Mouse (Mus musculus) forebrain, embryonic 16.5 days (tissue): ENCODE measurements at regions not wholly inside any gene's neighbourhood (a gene's known extent, or its start where the extent isn't known, plus 50 kb on each side); places are given as distances from the start of the nearest gene placed in this dataset.
A peak's percentile ranks its signal among the peaks of the same experiment; 100 is the strongest.

Source experiments
- ATAC-seq: fragments of 200-750 bp; cut with Nextera tagmentation; 2 replicates; pipeline ENCODE4 v1.8.0; 2017; ENCODE audit warnings: mild to moderate bottlenecking, moderate library complexity
- H3K27ac ChIP-seq: fragments of 300-500 bp; sonication (generic); 2 replicates; pipeline ENCODE4 v1.5.1; 2014; ENCODE audit warnings: low read length, control low read depth
- H3K27me3 ChIP-seq: fragments of 300-500 bp; sonication (generic); replicated peaks from 2 replicates; pipeline ENCODE4 v1.6.1; 2014; ENCODE audit warnings: low read length; ENCODE audit not compliant: control insufficient read depth, insufficient read depth
- H3K36me3 ChIP-seq: fragments of 300-500 bp; sonication (generic); 2 replicates; pipeline ENCODE4 v1.6.1; 2014; ENCODE audit not compliant: control insufficient read depth, insufficient read depth
- H3K4me1 ChIP-seq: fragments of 300-500 bp; sonication (generic); replicated peaks from 2 replicates; pipeline ENCODE4 v1.6.1; 2014; ENCODE audit warnings: low read length; ENCODE audit not compliant: control insufficient read depth, insufficient read depth
- H3K4me2 ChIP-seq: fragments of 300-500 bp; sonication (generic); 2 replicates; pipeline ENCODE4 v1.6.1; 2014; ENCODE audit warnings: mild to moderate bottlenecking, low read length, control low read depth
- H3K4me3 ChIP-seq: fragments of 300-500 bp; sonication (generic); replicated peaks from 2 replicates; pipeline ENCODE4 v1.5.1; 2014; ENCODE audit warnings: mild to moderate bottlenecking, low read length, control low read depth
- H3K9ac ChIP-seq: fragments of 300-500 bp; sonication (generic); replicated peaks from 2 replicates; pipeline ENCODE4 v1.6.1; 2014; ENCODE audit warnings: low read depth, low read length, control low read depth
- H3K9me3 ChIP-seq: fragments of 300-500 bp; sonication (generic); 2 replicates; pipeline ENCODE4 v1.6.1; 2016; ENCODE audit warnings: low read length; ENCODE audit not compliant: control insufficient read depth
- WGBS: fragments of 180-500 bp; shearing (Covaris S2); extraction: QIAGEN DNeasy Blood & Tissue Kit; methylation state at CpG from one replicate; pipeline ENCODE4 v1.1.7; 2014; 5-methylcytosine and 5-hydroxymethylcytosine counted together

DNA sequence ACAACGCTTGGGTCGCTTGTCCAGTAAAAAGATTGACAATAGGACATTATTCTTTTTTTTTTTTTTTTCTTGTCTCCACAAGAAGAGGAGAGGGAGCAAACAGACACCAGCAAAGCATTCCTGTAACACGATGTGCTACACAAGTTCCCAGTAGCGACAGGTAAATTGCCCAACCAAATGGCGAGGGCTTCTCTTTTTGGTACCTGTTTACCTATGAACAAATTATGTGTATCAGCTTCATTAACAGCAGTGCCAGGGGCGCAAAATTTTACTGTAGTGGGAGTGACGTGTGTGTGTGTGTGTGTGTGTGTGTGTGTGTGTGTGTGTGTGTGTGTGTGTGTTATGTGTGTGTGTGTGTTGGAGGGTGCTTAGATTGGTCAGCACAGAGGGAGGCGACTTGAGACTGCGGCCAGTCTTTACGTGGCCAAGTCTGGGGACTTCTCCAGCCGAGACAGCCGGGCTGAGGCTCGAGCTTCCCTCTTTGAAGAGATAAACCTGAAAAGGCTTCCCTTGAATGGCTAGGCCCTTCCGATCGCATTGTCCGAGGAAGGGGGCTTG, 226.4 kb downstream of the Mef2c start:
- Histone ChIP-seq H3K4me2 (peak overlapping the region; percentile 80), H3K36me3 (no peaks in the 10 kb centered on the region), H3K9ac (peak overlapping the region; percentile 100), H3K4me3 (peak overlapping the region; percentile 74), H3K27ac (peak overlapping the region; percentile 100), H3K27me3 (no peaks in the 10 kb centered on the region), H3K4me1 (no peaks in the 10 kb centered on the region), H3K9me3 (no peaks in the 10 kb centered on the region)
- no peak for ATAC-seq
- WGBS: under 1% methylated on average over 16 of the region's 16 CpGs

DNA sequence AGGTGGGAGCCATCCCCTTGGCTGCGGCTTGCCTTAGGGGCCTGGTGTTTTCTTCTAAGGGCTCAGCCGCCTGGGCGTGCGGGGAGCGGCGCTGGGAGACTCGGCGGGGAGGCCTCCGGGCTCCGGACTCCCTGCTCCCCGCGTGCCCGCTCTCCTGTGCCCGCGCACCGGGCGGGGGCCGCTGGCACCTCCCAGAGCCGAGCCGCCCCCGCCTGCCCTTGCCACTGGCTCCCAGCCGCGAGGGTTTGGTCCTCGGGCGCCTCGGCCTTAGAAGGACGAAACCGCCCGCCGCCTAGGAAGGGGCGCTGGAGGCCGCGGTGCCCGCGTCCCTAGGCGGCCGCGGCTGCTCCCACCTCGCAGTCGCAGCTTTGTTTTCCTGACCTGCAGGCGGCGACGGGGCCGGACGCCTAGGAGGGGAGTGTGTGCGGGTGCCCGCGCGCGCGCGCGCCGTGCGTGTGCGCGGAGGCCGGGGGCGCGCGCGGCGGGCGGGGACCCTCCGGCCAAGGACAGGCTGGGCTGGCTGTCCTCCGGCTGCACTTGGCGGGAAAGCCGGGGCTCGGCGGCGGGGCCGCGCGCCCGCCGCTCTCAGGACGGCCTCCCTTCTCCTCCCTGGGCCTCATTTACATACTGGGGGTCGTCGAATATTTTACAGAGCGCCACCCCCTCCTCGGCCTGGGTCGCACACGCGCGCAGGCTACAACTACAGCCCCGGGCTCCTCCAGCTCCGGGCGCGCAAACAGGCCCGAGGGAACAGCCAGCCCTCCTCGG, 227.1 kb downstream of the Mef2c start:
- no peaks in the 10 kb centered on the region for H3K4me1 ChIP-seq
- H3K9me3 ChIP-seq: no peaks in the 10 kb centered on the region
- WGBS: under 1% methylated on average over 50 of the region's 91 CpGs
- peak overlapping the region; percentile 100 for H3K27ac ChIP-seq
- peak; percentile 58 for ATAC-seq
- H3K4me2 ChIP-seq: peak overlapping the region; percentile 80
- H3K27me3 ChIP-seq: no peaks in the 10 kb centered on the region
- peak overlapping the region; percentile 74 for H3K4me3 ChIP-seq
- H3K9ac ChIP-seq: peak overlapping the region; percentile 100
- no peaks in the 10 kb centered on the region for H3K36me3 ChIP-seq

DNA sequence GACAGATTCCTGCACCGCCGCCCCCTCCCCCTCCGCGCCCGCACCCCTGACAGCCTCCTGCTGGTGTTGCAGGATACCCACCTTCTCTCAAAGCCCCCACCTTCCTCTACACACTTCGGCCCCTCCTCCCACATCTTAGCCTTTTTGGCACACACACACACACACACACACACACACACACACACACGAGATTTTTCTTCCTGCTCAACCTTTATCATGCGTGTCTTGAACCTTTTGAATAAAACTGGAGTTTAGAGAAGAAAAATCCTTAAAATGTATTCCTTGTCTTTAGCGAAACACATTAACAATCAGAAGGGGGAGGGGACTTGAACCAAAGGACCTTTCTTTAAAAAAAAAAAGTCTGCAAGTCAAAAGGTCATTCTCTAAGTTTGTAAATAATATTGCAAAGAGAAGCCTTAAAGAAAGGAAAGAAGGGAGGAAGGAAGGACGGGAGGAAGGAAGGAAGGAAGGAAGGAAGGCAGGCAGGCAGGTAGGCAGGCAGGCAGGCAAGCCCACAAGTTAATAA, 227.7 kb downstream of the Mef2c start:
- H3K27me3 ChIP-seq: no peaks in the 10 kb centered on the region
- H3K9me3 ChIP-seq: no peaks in the 10 kb centered on the region
- WGBS: 0% methylated on average over 6 of the region's 10 CpGs
- peak overlapping the region; percentile 100 for H3K27ac ChIP-seq
- H3K36me3 ChIP-seq: no peaks in the 10 kb centered on the region
- no peak for ATAC-seq
- H3K4me2 ChIP-seq: peak overlapping the region; percentile 80
- peak overlapping the region; percentile 74 for H3K4me3 ChIP-seq
- H3K4me1 ChIP-seq: no peaks in the 10 kb centered on the region
- peak overlapping the region; percentile 100 for H3K9ac ChIP-seq

DNA sequence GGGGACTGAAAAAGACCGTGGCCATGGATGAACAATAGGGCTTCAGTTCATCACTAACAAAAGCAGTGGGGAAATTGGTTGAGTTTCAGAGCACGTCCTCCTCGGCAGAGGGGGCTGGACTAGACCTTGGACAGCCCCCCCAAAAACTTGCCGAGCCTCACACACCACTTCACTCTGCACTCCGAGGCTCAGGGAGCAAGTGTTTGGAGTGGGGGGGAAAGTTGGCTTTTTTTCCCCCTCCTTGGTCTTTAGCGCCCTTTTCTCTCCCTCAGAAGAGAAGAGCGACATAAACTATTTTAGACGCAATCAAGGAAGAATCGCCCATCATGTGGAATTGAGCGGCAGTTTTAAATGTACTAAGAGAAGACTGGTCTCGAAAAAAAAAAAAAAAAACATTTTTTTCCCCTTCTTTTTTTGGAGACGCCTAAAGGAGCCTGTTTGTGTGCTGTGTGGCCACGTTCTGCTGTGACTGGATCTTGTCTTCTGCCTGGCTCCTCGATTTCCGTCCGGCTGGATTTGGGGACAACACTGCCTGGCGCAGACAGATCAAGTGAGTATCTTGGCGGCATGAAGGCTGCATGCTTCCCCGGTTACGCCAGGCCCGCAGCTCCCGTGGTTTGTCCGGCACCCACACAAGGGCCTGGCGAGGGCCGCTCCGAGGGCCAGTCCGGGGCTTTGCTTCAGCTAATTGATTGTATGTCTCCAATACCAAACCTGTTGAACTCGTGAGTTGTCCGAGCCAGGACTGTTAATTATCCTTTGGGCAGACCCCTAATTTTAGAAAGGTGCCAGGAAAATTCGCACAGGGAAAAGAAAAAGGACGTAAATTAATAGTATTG, 228.7 kb downstream of the Mef2c start:
- H3K27ac ChIP-seq: peak overlapping the region; percentile 100
- peak overlapping the region; percentile 100 for H3K9ac ChIP-seq
- peak overlapping the region; percentile 74 for H3K4me3 ChIP-seq
- H3K4me1 ChIP-seq: no peaks in the 10 kb centered on the region
- H3K27me3 ChIP-seq: no peaks in the 10 kb centered on the region
- peak; percentile 33 for ATAC-seq
- peak overlapping the region; percentile 80 for H3K4me2 ChIP-seq
- no peaks in the 10 kb centered on the region for H3K36me3 ChIP-seq
- under 1% methylated on average over 31 of the region's 31 CpGs for WGBS
- H3K9me3 ChIP-seq: no peaks in the 10 kb centered on the region

DNA sequence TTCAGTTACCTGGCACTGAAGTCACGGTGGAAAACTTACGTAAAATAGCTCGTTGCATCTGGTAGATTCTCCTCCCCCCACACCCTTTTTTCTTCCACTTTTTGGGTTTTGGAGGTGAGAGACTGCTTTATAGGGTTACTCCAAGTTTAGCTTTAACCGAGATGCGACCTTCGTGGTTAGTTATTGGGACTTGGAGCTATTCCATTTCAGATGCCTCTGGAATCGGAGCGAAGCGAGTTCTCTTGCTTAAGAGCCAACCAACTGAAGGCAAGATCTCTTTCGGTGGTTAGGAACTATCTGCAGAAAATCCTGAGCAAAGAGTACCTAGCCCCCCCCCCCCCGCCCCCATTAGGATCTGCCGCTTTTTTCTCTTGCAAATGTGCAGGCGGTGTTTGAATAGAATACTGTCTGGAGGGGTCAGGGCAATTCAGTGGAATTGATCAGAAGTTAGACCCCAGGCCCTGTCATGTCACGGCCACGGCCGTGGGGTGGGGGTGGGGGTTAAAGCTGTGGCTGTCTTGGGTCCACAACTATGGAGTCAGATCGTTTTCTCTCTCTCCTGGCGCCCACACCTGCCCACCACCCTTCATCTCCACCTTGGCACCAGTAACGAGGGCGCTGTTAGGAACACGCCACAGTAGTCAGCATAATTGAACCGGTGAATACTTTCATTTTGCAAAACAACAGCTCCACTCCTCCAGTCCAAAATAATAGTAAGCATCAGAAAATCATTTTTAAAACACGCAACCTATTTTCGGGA, 229.6 kb downstream of the Mef2c start:
- 0 out of 2 replicates have a peak, but pooled peaks cover 2% of the 10 kb centered on the region for H3K36me3 ChIP-seq
- no peak for ATAC-seq
- under 1% methylated on average over 24 of the region's 24 CpGs for WGBS

DNA sequence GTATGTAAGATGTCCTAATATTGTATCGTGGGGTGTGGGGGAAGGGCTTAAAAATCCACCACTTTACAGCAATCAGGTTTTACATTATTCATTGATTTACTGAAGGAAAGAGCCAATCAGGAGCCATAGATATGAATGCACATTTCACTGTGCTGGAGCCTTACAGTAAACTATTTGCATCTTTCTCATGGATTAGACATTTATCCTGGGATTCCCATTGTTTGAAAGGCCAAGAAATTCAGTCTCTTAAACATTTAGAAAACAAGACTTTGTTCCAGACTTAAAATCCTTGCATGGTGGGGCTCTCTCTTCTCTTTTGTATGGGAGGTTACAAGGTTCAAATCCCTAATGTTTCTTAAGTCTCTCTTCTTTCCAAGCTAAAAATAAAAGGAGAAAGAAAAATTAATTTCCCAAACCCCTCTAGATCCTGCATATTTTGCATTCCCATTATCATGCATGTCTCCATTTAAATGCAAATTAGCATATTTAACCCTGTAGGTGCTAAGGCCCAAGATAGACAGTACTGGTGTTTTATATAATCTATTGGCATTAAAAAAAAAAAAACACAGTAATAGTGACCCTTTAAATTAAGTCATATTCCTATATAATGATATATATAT, 230.3 kb downstream of the Mef2c start:
- peak overlapping the region; percentile 100 for H3K9ac ChIP-seq
- peak overlapping the region; percentile 74 for H3K4me3 ChIP-seq
- H3K36me3 ChIP-seq: 0 out of 2 replicates have a peak, but pooled peaks cover 6% of the 10 kb centered on the region
- no peaks in the 10 kb centered on the region for H3K4me1 ChIP-seq
- H3K27ac ChIP-seq: peak overlapping the region; percentile 100
- ATAC-seq: no peak
- no peaks in the 10 kb centered on the region for H3K27me3 ChIP-seq
- 0% methylated on average over 1 of the region's 1 CpGs for WGBS
- H3K4me2 ChIP-seq: peak overlapping the region; percentile 80
- no peaks in the 10 kb centered on the region for H3K9me3 ChIP-seq

More for the DNA sequence above, 229.6 kb downstream of the Mef2c start:
- H3K9ac ChIP-seq: peak overlapping the region; percentile 100
- H3K27me3 ChIP-seq: no peaks in the 10 kb centered on the region
- peak overlapping the region; percentile 74 for H3K4me3 ChIP-seq
- H3K27ac ChIP-seq: peak overlapping the region; percentile 100
- peak overlapping the region; percentile 80 for H3K4me2 ChIP-seq
- no peaks in the 10 kb centered on the region for H3K9me3 ChIP-seq
- H3K4me1 ChIP-seq: no peaks in the 10 kb centered on the region

DNA sequence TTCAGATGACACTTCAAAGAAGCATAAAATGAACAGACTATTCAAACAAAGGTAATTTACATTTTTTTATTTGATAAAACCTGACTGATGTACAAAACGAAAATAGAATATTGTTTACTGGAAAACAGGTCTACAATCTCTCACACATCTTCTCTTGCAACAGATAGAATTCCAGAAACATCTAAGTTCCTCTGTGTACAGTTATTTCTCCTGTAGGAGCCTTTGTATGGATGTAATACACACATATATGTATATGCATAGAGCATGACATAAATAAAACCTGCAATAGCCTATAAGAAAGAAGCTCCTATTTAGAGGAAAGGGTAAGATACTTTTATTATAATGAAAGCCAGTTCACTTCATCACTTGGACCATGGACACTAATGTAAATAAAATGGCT, 230.8 kb downstream of the Mef2c start:
- ATAC-seq: no peak
- H3K4me2 ChIP-seq: no peak overlapping the region
- H3K4me3 ChIP-seq: no peak overlapping the region
- no peaks in the 10 kb centered on the region for H3K27me3 ChIP-seq
- 2% methylated on average over 1 of the region's 1 CpGs for WGBS
- no peaks in the 10 kb centered on the region for H3K9me3 ChIP-seq
- 0 out of 2 replicates have a peak, but pooled peaks cover 6% of the 10 kb centered on the region for H3K36me3 ChIP-seq
- no peak overlapping the region for H3K9ac ChIP-seq
- H3K4me1 ChIP-seq: no peaks in the 10 kb centered on the region
- no peak overlapping the region for H3K27ac ChIP-seq

DNA sequence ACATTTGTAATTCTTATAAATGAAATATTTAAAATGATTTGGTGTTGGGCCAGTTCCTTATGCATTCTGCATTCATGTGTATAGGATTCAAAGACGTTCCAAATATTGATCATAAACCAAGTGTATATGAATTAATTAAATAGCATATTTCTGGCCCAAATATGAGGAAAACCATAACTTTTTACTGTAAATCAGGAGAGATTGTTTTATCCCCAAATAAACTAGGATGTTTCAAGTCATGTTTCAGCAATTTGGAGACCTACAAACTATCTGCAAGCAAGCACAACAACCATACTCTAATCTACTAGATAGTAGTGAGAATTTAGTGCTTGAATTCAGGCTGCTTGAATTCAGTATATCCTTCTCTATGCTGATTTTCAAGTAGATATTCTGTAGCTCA, 231.3 kb downstream of the Mef2c start:
- WGBS: 10% methylated on average over 1 of the region's 1 CpGs
- Histone ChIP-seq H3K4me1 (no peaks in the 10 kb centered on the region), H3K9me3 (no peaks in the 10 kb centered on the region), H3K4me3 (peak overlapping the region; percentile 36), H3K36me3 (0 out of 2 replicates have a peak, but pooled peaks cover 6% of the 10 kb centered on the region), H3K4me2 (peak overlapping the region; percentile 55), H3K27ac (peak overlapping the region; percentile 77), H3K27me3 (no peaks in the 10 kb centered on the region), H3K9ac (peak overlapping the region; percentile 60; the same call in 1 of the 2 replicates)
- no peak for ATAC-seq
